Mouse (Mus musculus): ENCODE measurements around the gene Akap7. TPM values are rescaled to one million over a fixed set of nuclear protein-coding genes. Genes with fewer than 3 reads are reported as not detected.

The Akap7 gene
- total and polyA plus RNA-seq, 2 experiments: 2.1 to 11.8 TPM

DNA sequence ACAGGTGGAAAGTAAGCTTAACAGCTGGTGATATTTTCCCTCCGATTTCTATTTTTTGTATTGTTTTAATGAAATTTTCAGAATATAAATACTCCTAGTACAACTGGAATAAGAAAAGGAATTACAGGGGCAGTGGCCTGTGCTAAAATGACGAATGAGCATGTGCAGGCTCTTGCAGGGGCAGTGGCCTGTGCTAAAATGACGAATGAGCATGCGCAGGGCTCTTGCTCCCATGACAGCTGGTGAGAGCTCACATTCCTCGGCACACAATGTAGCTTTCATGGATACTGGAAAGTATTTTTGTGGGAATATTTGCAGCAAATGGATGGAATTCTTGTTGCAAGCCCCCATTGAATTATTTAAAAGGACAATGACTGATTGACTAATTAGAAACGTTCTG lies 46.5 kb downstream of the Akap7 start:
- Histone ChIP-seq H3K4me1 (ENCODE audit: control insufficient read depth, insufficient read depth, low read length) (no peaks in the 10 kb centered on the region), H3K79me2 (ENCODE audit: control insufficient read depth, insufficient read depth, low read length) (no peaks in the 10 kb centered on the region), H3K9ac (ENCODE audit: low read depth, low read length) (no peak overlapping the region), H3K36me3 (ENCODE audit: control insufficient read depth, insufficient read depth, low read length) (no peaks in the 10 kb centered on the region), H3K27ac (replicated peaks; ENCODE audit: insufficient read depth, low read depth, low read length) (no peak overlapping the region), H3K4me3 (ENCODE audit: insufficient read depth, low read depth, low read length) (no peak overlapping the region), H3K27me3 (ENCODE audit: control insufficient read depth, insufficient read depth, low read length) (no peaks in the 10 kb centered on the region)
- 84% methylated on average over 6 of the region's 6 CpGs for WGBS
- DNase-seq (ENCODE audit: extremely low read depth, low read depth, low spot score): no peak
- TF ChIP-seq CTCF (IDR thresholded peaks at IDR 0.05; ENCODE audit: low read depth, low read length) (no peak), POLR2A (IDR thresholded peaks at IDR 0.05; ENCODE audit: extremely low read depth, insufficient read depth, low read length) (no peak)

DNA sequence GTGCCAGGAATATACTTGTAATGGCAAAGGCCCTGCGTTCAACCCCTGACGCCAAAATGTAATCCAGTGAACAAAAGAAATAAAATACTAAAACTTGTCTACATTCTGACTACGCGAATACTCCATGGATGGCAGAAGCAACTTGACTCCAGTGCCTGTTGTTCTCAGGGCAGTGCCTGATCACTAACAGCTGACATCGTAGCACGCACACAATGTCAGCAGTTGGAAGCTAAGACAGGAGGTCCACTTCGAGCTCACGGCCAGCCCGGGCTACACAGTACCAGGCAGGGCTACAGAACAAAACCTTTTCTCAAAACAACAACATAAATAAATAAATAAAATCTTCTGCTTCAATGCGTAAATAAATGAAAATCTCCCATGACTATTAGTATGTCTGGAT lies 46.9 kb downstream of the Akap7 start:
- TF ChIP-seq POLR2A (IDR thresholded peaks at IDR 0.05; ENCODE audit: extremely low read depth, insufficient read depth, low read length) (no peak), CTCF (IDR thresholded peaks at IDR 0.05; ENCODE audit: low read depth, low read length) (no peak)
- Histone ChIP-seq H3K27me3 (ENCODE audit: control insufficient read depth, insufficient read depth, low read length) (no peaks in the 10 kb centered on the region), H3K27ac (replicated peaks; ENCODE audit: insufficient read depth, low read depth, low read length) (no peak overlapping the region), H3K79me2 (ENCODE audit: control insufficient read depth, insufficient read depth, low read length) (no peaks in the 10 kb centered on the region), H3K4me1 (ENCODE audit: control insufficient read depth, insufficient read depth, low read length) (no peaks in the 10 kb centered on the region), H3K36me3 (ENCODE audit: control insufficient read depth, insufficient read depth, low read length) (no peaks in the 10 kb centered on the region), H3K4me3 (ENCODE audit: insufficient read depth, low read depth, low read length) (no peak overlapping the region), H3K9ac (ENCODE audit: low read depth, low read length) (no peak overlapping the region)
- 98% methylated on average over 10 of the region's 10 CpGs for WGBS
- DNase-seq (ENCODE audit: extremely low read depth, low read depth, low spot score): no peak

DNA sequence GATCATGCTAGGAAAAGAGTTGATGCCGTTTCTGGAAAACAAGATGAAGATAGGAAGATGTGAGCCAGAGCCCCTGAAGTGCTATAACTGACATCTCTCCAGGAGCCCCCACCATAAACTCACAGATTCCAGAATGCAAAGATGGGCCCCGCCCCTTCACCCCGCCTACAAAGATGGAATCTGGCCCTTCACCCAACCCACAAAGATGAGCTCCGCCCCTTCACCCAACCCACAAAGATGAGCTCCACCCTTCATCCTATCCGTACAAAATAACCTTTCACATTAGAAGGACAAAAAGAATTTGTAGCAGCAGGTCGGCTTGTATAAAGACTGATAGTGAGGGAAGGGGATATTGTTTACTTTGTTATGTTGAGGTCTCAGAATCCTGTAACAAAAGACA lies 49.5 kb downstream of the Akap7 start:
- no peak for TF ChIP-seq POLR2A (IDR thresholded peaks at IDR 0.05; ENCODE audit: extremely low read depth, insufficient read depth, low read length)
- TF ChIP-seq CTCF (IDR thresholded peaks at IDR 0.05; ENCODE audit: low read depth, low read length): no peak
- H3K4me3 ChIP-seq (ENCODE audit: insufficient read depth, low read depth, low read length): no peak overlapping the region
- DNase-seq (ENCODE audit: extremely low read depth, low read depth, low spot score): no peak
- H3K9ac ChIP-seq (ENCODE audit: low read depth, low read length): no peak overlapping the region
- 90% methylated on average over 6 of the region's 6 CpGs for WGBS
- no peaks in the 10 kb centered on the region for H3K79me2 ChIP-seq (ENCODE audit: control insufficient read depth, insufficient read depth, low read length)
- H3K27ac ChIP-seq (replicated peaks; ENCODE audit: insufficient read depth, low read depth, low read length): no peak overlapping the region
- no peaks in the 10 kb centered on the region for H3K4me1 ChIP-seq (ENCODE audit: control insufficient read depth, insufficient read depth, low read length)
- H3K27me3 ChIP-seq (ENCODE audit: control insufficient read depth, insufficient read depth, low read length): no peaks in the 10 kb centered on the region
- H3K36me3 ChIP-seq (ENCODE audit: control insufficient read depth, insufficient read depth, low read length): no peaks in the 10 kb centered on the region

DNA sequence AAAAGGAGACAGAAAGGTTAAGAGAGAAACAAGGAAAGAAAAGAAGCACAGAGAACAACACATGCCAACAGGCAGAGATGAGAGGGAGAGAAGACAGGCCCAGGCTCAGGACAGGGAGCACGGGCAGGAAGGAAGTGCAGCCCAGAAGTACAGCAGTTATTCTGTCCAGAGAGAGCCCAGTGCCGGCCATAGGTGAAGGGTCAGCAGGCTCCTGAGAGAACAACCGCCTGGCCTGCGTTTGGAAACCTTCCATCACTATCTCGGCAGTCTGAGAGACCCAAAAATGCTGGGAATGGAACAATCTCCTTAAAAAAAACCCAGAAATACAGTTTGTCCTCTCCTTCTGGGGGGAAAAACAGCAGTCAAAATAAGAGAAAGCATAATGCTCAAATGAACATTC lies 50.2 kb downstream of the Akap7 start:
- Histone ChIP-seq H3K27ac (replicated peaks; ENCODE audit: insufficient read depth, low read depth, low read length) (no peak overlapping the region), H3K36me3 (ENCODE audit: control insufficient read depth, insufficient read depth, low read length) (no peaks in the 10 kb centered on the region), H3K9ac (ENCODE audit: low read depth, low read length) (no peak overlapping the region), H3K27me3 (ENCODE audit: control insufficient read depth, insufficient read depth, low read length) (no peaks in the 10 kb centered on the region), H3K4me3 (ENCODE audit: insufficient read depth, low read depth, low read length) (no peak overlapping the region), H3K4me1 (ENCODE audit: control insufficient read depth, insufficient read depth, low read length) (no peaks in the 10 kb centered on the region), H3K79me2 (ENCODE audit: control insufficient read depth, insufficient read depth, low read length) (no peaks in the 10 kb centered on the region)
- no peak for DNase-seq (ENCODE audit: extremely low read depth, low read depth, low spot score)
- no peak for TF ChIP-seq CTCF (IDR thresholded peaks at IDR 0.05; ENCODE audit: low read depth, low read length)
- no peak for TF ChIP-seq POLR2A (IDR thresholded peaks at IDR 0.05; ENCODE audit: extremely low read depth, insufficient read depth, low read length)
- 47% methylated on average over 5 of the region's 5 CpGs for WGBS

DNA sequence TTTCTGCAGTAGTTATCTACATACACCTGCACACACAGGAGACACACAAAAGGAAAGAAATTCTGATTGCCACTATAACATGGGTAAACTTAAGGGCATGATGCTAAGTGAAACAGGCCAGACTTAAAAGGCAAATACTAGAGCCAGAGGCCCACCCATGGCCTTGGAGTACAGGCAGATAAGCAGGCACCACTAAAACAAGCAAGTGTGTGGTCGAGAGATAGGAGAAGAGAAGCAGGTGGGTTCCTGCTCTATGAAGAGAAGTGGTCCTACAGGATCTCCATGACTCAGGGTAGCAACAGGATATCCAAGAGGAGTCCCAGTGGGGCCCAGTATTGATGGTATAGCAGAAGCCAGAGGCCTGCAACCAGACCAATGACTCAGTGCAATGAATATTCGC lies 54.2 kb downstream of the Akap7 start:
- no peaks in the 10 kb centered on the region for H3K36me3 ChIP-seq (ENCODE audit: control insufficient read depth, insufficient read depth, low read length)
- 69% methylated on average over 2 of the region's 2 CpGs for WGBS
- no peak overlapping the region for H3K27ac ChIP-seq (replicated peaks; ENCODE audit: insufficient read depth, low read depth, low read length)
- H3K27me3 ChIP-seq (ENCODE audit: control insufficient read depth, insufficient read depth, low read length): no peaks in the 10 kb centered on the region
- TF ChIP-seq POLR2A (IDR thresholded peaks at IDR 0.05; ENCODE audit: extremely low read depth, insufficient read depth, low read length) (no peak), CTCF (IDR thresholded peaks at IDR 0.05; ENCODE audit: low read depth, low read length) (no peak)
- no peaks in the 10 kb centered on the region for H3K79me2 ChIP-seq (ENCODE audit: control insufficient read depth, insufficient read depth, low read length)
- no peak for DNase-seq (ENCODE audit: extremely low read depth, low read depth, low spot score)
- no peak overlapping the region for H3K9ac ChIP-seq (ENCODE audit: low read depth, low read length)
- H3K4me3 ChIP-seq (ENCODE audit: insufficient read depth, low read depth, low read length): no peak overlapping the region
- no peaks in the 10 kb centered on the region for H3K4me1 ChIP-seq (ENCODE audit: control insufficient read depth, insufficient read depth, low read length)

DNA sequence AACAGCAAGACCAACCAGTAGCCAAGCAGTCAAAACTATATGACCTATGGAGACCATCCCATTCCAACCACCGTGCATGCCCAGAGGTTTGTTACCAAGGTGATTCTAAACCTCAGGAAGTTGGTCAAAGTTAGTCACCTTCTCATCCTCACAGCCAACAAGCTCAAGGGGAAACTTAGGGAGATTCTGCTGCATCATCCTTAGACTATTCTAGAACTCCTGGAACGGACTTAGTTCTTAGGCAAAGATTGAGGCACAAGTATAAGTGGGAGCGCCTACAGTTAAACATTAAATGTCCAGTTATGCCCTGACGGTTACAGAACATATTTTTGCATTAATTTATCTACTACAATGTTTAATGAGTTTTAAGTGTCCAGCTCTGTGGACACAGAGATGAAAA lies 54.7 kb downstream of the Akap7 start:
- no peaks in the 10 kb centered on the region for H3K4me1 ChIP-seq (ENCODE audit: control insufficient read depth, insufficient read depth, low read length)
- DNase-seq (ENCODE audit: extremely low read depth, low read depth, low spot score): no peak
- H3K27ac ChIP-seq (replicated peaks; ENCODE audit: insufficient read depth, low read depth, low read length): no peak overlapping the region
- no peaks in the 10 kb centered on the region for H3K36me3 ChIP-seq (ENCODE audit: control insufficient read depth, insufficient read depth, low read length)
- TF ChIP-seq CTCF (IDR thresholded peaks at IDR 0.05; ENCODE audit: low read depth, low read length) (no peak), POLR2A (IDR thresholded peaks at IDR 0.05; ENCODE audit: extremely low read depth, insufficient read depth, low read length) (no peak)
- no peak overlapping the region for H3K4me3 ChIP-seq (ENCODE audit: insufficient read depth, low read depth, low read length)
- no peaks in the 10 kb centered on the region for H3K79me2 ChIP-seq (ENCODE audit: control insufficient read depth, insufficient read depth, low read length)
- WGBS: 94% methylated on average over 4 of the region's 4 CpGs
- H3K9ac ChIP-seq (ENCODE audit: low read depth, low read length): no peak overlapping the region
- H3K27me3 ChIP-seq (ENCODE audit: control insufficient read depth, insufficient read depth, low read length): no peaks in the 10 kb centered on the region

Data from liver, adult 2 months (tissue).